Mouse (Mus musculus): ENCODE measurements at regions not wholly inside any gene's neighbourhood (a gene's known extent, or its start where the extent isn't known, plus 50 kb on each side); places are given as distances from the start of the nearest gene placed in this dataset.

GRCm38 (mm10) chr5:120030904-120031303 lies 85.4 kb upstream of the Rbm19 start:
- TF ChIP-seq POLR2A (IDR thresholded peaks at IDR 0.05; ENCODE audit: borderline replicate concordance, extremely low read depth, insufficient read depth, insufficient read length, poor library complexity, severe bottlenecking) = no peak
- TF ChIP-seq CTCF (IDR thresholded peaks at IDR 0.05; ENCODE audit: borderline replicate concordance, extremely low read depth, insufficient read depth, insufficient read length) = no peak
- no peak for DNase-seq (ENCODE audit: low read depth)

- TF ChIP-seq CTCF (IDR thresholded peaks at IDR 0.05; ENCODE audit: borderline replicate concordance, extremely low read depth, insufficient read depth, insufficient read length) (no peak), POLR2A (IDR thresholded peaks at IDR 0.05; ENCODE audit: borderline replicate concordance, extremely low read depth, insufficient read depth, insufficient read length, poor library complexity, severe bottlenecking) (no peak)
- DNase-seq (ENCODE audit: low read depth) = no peak
Measured at GRCm38 (mm10) chr5:120031614-120032013, 84.7 kb upstream of the Rbm19 start.

- DNase-seq (ENCODE audit: low read depth) = peak; percentile 45
- TF ChIP-seq CTCF (IDR thresholded peaks at IDR 0.05; ENCODE audit: borderline replicate concordance, extremely low read depth, insufficient read depth, insufficient read length) (no peak), POLR2A (IDR thresholded peaks at IDR 0.05; ENCODE audit: borderline replicate concordance, extremely low read depth, insufficient read depth, insufficient read length, poor library complexity, severe bottlenecking) (no peak)
Measured at GRCm38 (mm10) chr5:120034499-120035077, 81.7 kb upstream of the Rbm19 start.

DNA sequence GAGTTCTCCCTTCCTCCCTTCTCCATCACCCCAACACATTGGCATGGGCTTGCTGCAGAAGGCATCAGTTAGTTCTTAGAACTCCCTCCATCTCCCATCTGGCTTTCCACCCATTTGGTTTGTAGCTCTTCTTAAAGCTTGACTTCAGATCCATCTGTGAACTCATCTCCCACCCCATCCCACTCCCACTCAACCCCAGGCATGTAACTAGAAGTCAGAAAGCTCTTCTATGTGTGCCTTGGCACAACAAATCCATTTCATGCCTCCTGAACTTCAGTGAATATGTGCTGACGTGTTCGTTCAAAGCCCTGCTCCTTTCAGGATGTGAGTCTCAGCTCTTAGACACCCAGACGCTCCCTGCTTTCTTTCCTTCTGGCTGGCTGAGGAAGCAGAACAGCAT lies 81.0 kb upstream of the Rbm19 start:
- DNase-seq (ENCODE audit: low read depth) = no peak

DNA sequence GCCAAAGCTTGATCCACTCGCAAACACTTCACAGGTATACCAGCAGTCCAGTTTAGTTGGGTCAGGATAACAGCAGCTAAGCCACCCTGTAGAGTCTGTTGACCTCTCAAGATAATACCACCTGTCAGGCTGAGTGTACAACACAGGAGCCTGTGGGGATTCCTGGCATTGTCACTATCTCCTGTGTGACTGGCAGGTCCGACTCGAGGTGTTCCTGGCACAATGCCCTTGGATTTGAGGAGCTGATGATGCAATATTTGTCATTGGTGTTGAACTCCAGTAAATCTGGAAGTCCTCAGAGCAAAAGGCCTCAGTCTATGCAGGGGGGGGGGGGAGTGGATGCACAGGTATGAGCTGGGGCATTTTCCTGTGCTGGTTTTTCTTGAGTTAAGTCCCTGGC lies 78.5 kb upstream of the Rbm19 start:
- TF ChIP-seq POLR2A (IDR thresholded peaks at IDR 0.05; ENCODE audit: borderline replicate concordance, extremely low read depth, insufficient read depth, insufficient read length, poor library complexity, severe bottlenecking) = no peak
- TF ChIP-seq CTCF (IDR thresholded peaks at IDR 0.05; ENCODE audit: borderline replicate concordance, extremely low read depth, insufficient read depth, insufficient read length) = no peak
- no peak for DNase-seq (ENCODE audit: low read depth)

More for the DNA sequence above, 81.0 kb upstream of the Rbm19 start:
- TF ChIP-seq POLR2A (IDR thresholded peaks at IDR 0.05; ENCODE audit: borderline replicate concordance, extremely low read depth, insufficient read depth, insufficient read length, poor library complexity, severe bottlenecking) (no peak), CTCF (IDR thresholded peaks at IDR 0.05; ENCODE audit: borderline replicate concordance, extremely low read depth, insufficient read depth, insufficient read length) (no peak)

DNA sequence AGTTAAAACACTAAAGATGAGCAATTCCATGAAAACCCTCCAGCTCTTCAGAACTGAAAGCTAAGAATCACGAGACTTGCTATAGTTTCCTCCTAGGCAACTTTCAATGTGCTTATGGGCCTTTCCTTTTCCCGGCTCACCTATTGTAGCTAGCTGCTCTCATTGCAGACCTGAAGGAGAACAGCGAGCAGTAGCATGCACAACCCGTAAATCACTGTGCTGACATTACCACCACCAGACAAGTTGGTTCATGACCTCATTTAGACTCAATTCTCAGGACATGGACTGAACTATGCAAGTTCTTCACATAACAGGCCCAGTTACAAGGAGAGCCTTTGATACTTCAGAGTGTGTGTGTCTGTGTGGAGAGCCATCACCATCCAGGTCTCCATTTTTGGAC lies 72.5 kb upstream of the Rbm19 start:
- TF ChIP-seq POLR2A (IDR thresholded peaks at IDR 0.05; ENCODE audit: borderline replicate concordance, extremely low read depth, insufficient read depth, insufficient read length, poor library complexity, severe bottlenecking) (no peak), CTCF (IDR thresholded peaks at IDR 0.05; ENCODE audit: borderline replicate concordance, extremely low read depth, insufficient read depth, insufficient read length) (no peak)
- no peak for DNase-seq (ENCODE audit: low read depth)

- no peak for DNase-seq (ENCODE audit: low read depth)
- TF ChIP-seq POLR2A (IDR thresholded peaks at IDR 0.05; ENCODE audit: borderline replicate concordance, extremely low read depth, insufficient read depth, insufficient read length, poor library complexity, severe bottlenecking) (no peak), CTCF (IDR thresholded peaks at IDR 0.05; ENCODE audit: borderline replicate concordance, extremely low read depth, insufficient read depth, insufficient read length) (no peak)
Measured at GRCm38 (mm10) chr5:120049063-120049781, 67.0 kb upstream of the Rbm19 start.

GRCm38 (mm10) chr5:120050728-120051436 lies 65.4 kb upstream of the Rbm19 start:
- DNase-seq (ENCODE audit: low read depth) = peak; percentile 95
- TF ChIP-seq POLR2A (IDR thresholded peaks at IDR 0.05; ENCODE audit: borderline replicate concordance, extremely low read depth, insufficient read depth, insufficient read length, poor library complexity, severe bottlenecking) (no peak), CTCF (IDR thresholded peaks at IDR 0.05; ENCODE audit: borderline replicate concordance, extremely low read depth, insufficient read depth, insufficient read length) (no peak)

DNA sequence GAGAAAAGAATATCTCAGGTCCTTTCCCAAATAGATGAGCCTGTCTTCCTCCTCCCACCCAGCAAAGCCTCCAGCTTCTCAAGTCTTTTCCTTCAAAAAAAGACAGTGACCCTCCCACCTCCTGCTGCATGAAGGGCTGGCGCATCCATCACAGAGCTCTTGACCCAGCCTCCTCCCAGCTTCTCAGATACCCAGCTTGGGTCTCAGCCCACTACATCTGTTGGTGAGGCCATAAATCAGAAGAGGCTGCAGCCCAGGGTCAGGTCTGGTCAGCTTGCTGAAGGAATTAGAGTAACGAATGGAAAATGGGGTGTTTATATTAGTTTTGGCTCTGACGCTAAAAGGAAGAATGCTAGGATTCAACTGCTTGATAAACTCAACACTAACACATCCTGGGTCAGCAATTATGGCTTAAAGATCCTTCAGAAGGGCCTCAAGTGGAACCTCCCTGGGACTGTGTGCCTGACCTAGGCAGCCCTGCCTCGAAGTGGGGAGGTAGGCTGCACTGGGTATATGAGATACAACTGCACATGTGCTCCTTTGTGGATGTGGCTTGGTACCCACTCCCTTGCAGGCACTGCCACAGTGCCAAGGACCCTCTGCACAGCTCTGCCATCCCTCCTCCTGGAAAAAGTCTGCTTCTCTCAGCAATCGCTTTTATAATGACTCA lies 61.6 kb upstream of the Rbm19 start:
- no peak for DNase-seq (ENCODE audit: low read depth)
- no peak for TF ChIP-seq POLR2A (IDR thresholded peaks at IDR 0.05; ENCODE audit: borderline replicate concordance, extremely low read depth, insufficient read depth, insufficient read length, poor library complexity, severe bottlenecking)
- no peak for TF ChIP-seq CTCF (IDR thresholded peaks at IDR 0.05; ENCODE audit: borderline replicate concordance, extremely low read depth, insufficient read depth, insufficient read length)
